Mouse (Mus musculus) frontal cortex, postnatal 14 days (tissue): Measurements from ENCODE around the gene Pcif1.
"Not testable (repeated sequence)": the region's sequence is repeated elsewhere in the genome, so short reads cannot be mapped to it uniquely, and the experiment has no call there.

ENCODE experiments used
- DNase-seq, 2 experiments: peaks; one replicate each; pipeline ENCODE4 v3.0.0; 2022; ENCODE audit warnings: low spot score in 2 of 2

Gene Pcif1

DNA sequence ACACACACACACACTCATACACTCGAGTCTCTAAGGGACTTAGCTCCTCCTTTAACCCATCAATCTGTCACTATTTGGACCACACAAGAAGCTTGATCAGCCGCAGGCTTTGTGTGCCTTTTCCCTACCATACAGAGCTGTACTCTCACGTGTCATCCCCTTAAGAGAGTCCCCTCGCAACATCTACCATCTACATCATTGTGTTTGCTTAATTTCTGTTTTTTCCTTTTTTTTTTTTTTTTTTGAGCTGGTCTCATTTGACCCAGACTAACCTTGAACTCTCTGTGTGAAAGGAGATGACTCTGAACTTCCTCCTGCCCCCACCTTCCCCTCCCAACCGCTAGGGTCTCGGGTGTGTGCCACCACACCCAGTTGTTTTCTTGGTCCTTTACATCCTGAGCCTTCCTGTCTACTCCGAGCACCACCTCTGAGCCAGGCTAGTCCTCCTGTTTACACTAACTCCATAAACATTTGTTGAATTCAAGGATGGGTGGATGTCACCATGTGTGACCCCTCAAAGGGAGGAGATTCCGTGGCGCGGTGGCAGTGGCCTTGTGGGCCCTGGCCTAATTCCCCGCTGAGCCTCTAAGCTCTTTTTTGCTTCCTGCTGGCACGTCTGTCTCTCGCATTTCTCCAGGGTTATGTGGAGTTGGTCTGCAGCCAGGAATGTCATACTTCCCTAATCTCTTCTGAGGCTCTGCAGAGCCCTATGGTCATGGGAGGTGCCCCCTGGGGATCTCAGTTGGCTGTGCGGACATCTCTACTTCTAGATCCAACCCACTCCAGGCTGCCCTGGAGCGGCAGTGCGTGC is 12.2 kb upstream of the Pcif1 start:
- no peak for DNase-seq

DNA sequence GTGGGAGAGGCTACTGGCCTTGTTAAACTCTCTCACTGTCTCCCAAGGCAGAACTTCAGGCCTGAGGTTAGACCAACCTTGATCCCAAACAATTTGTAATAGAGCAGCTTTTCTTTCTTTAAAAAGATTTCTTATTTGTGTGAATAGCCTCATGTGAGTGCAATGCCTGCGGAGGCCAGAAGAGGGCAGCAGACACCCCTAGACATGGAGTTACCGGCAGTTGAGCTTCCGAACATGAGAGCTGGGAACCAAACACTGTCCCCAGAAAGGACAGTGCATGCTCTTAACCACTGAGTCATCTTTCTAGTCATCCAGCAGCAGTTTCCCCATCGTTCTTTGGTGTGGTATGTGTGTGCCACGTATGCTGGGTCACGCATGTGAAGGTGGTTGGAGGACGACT is 11.5 kb upstream of the Pcif1 start:
- no peak for DNase-seq

DNA sequence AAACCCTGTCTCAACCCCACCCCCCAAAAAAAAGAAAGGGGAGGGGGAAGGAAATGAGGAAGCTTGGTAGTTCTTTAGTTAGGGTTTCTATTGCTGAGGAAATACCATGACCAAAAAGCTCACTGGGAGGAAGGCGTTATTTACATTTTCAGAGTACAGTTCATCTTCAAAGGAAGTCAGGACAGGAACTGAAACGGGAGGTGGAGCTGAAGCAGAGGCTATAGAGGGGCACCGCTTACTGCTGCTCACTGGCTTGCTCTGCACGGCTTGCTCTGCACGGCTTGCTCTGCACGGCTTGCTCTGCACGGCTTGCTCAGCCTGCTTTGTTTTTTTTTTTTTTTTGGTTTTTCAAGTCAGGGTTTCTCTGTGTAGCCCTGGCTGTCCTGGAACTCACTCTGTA is 10.6 kb upstream of the Pcif1 start:
- no peak for DNase-seq

DNA sequence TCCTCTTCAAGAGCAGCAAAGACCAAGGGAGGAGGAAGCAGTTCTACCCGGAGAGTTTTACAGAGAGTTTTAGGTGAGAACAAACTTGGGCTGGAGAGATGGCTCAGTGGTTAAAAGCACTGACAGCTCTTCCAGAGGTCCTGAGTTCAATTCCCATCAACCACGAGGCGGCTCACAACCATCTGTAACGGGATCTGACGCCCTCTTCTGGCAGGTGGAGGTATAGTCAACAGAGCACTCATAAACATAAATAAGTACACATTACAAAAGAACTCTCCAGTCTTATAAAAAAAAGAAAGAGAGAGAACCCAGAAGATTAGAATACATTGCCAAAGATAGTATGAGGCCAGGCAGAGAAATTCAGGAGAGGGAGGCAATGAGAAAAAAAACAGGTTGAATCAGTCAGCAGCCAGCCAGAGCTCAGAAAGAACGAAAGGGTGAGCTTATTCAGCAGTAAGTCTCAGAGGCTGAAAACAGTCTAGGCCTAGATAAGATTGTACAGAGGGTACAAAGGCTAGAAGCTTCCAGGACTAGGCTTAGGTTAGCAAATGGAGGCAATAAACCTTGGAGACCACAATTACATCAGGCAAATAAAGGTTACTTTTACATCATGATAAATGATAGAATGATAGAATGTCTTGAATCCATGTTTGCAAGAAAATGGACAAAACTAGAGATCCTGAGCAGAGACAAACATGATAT is 7.4 kb upstream of the Pcif1 start:
- no peak for DNase-seq

DNA sequence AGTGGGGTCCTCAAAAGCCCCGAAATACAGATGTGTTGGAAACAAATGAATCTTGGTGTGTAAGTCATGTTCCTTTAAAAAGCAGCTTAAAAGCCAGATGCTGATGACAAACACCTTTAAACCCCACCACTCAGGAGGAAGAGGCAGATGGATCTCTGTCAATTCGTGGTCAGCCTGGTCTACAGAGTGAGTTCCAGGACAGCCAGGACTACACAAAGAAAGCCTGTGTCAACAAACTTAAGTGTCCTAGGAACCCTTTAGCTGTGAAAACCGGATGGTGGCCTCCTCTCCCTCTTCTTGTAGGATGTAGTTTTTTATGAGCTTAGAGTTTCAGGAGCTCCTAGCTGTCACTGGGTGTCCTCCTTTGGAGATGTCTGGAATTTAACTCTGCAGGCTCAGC is 5.5 kb upstream of the Pcif1 start:
- no peak for DNase-seq

DNA sequence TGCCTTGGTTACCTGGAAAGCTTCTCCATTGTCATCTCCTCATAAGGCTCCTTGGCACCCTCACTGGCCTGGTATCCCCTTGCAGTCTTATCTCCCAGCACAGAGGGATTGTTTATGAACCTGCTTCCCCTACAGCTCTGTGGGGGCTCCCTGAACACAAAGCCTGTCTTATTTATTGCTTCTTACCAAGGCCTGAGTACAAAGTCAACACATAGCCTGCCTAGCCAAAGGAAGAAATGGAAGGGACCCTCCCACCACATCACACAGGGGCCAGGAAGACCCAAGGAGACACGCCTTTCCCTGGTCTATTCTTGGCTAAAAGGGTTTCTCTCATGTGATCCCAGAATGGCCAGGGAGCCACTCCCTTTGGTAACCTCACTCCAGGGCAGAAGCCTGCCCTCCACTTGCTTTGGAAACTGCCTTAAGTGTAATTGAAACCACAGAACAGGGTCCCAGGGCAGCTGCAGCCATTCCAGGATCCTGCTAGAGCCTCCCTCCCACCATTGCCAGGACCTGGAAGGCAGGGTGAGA is 4.8 kb upstream of the Pcif1 start:
- DNase-seq = no peak

DNA sequence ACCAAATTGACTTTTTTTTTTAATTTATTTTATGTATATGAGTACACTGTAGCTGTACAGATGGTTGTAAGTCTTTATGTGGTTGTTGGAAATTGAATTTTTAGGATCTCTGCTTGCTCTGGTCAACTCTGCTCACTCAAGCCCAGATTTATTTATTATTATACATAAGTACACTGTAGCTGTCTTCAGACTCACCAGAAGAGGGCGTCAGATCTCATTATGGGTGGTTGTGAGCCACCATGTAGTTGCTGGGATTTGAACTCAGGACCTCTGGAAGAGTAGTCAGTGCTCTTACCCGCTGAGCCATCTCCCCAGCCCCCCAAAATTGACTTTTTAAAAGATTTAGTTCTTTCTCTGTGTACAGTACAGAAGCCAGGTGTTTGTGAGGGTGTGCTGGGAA is 3.5 kb upstream of the Pcif1 start:
- DNase-seq = not testable (repeated sequence)

DNA sequence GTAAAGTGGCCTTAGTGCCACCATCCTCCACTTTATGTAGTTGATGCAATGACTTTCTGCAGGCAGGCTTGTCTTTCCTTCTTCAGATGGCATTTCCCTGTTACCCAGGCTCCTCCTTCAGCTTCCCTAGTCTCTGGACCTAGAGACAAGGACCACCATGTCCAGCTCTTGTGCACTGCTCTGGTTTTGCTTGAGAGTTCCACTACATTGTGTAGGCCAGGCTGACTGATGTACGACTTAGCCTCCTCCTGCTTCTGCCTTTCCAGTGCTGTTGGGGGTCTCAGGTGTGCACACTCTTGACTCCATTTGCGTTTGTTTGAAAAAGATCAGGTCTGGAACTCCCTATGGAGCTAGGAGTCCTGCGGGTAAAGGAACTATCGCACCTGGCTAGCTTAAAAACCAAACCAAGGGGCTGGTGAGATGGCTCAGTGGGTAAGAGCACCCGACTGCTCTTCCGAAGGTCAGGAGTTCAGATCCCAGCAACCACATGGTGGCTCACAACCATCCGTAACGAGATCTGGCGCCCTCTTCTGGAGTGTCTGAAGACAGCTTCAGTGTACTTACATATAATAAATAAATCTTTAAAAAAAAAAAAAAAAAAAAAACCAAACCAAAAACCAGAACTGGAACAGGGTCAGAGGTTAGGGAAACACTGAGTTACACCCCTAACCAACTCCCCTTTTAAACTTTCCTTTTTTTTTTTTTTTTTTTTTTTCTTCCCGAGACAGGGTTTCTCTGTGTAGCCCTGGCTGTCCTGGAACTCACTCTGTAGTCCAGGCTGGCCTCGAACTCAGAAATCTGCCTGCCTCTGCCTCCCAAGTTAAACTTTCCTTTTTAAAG is 1.5 kb upstream of the Pcif1 start:
- not testable (repeated sequence) for DNase-seq

DNA sequence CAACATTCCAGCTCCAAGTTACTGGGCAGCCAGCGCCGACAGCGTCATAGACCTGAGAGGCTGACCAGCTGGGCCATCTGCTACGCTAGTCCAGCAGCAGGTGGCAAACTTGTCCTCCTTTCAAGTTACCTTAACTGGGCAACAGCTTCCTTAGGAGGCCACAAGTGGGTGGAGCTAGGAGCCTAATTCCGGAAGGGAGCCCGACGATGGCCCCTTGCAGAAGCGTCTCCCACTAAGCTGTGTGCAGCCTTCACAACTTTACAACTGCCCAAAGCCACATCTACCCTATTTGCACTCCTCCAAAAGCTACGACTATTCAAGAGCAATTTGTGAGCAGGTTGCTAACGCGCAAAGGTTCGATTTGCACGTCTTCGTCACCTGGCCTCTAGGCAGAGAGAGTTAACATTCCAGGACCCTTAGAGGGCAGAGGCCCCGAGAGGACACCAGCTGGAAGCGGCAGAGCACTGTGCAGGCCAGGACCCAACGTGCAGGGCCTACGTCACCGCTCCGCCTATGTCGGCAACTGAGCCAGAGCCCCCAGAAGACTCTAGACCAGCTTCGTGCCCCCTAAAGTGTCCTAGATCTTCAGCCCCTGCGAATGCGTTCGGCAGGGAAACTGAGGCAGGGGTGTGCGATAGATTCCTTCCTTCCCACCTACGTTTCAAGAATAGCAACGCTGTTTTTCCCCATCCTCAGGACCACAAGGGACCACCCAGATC is 436 bp upstream of the Pcif1 start:
- DNase-seq = no peak

DNA sequence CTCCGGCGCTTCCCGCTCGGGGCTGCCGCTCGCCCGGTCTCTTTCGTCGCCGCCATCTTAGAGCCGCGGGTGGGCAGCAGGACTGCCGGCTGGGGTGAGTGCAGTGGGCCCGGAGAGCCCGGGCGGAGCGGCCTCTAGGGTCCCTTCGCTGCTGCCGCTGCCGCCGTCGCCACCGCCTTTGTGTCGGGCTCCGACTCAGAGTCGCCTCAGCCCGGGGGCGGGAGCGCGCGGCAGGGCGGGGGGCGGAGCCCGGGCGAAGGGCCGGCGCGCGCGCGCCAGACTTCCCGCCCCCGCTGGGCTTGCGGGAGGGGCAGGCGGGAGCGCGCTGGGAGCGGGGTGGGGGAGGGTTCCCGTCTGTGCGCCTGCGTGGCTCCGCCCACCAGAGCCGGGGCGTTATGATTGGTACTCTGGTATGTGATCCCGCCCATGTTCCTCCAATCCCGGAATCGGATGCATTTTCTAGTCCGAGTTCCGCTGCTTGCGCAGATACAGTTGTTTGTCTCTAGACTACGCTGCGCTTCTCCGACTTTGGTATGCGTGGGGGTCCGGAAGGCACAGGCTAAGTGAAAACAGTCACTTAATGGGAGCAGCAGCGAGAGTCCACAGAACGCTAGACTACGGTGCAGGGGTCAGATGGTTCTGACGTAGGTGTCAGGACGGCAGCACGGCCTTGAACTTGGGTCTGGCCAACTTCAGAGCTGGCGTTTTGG is 619 bp downstream of the Pcif1 start:
- peak; percentile 90 to 91 for DNase-seq

DNA sequence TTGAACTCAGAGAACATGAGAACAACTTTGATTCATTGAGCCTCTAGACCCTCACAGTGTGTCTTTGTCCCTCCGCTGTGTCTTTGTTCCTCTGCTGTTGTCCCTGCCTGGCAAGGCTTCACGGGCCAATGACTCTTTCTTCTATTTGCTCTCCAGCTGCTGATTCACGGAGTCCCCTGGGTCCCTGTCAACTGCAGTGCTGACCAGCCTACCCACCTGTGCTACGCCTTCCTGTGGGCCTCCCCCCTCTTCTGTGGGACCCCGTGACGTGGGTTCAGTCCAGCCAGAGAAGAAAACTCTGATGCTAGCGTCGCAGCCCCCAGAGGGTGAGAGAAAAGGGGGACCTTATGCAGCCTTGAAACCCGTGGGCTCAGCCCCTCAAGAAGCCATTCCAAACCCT is 3.5 kb downstream of the Pcif1 start:
- no peak for DNase-seq

DNA sequence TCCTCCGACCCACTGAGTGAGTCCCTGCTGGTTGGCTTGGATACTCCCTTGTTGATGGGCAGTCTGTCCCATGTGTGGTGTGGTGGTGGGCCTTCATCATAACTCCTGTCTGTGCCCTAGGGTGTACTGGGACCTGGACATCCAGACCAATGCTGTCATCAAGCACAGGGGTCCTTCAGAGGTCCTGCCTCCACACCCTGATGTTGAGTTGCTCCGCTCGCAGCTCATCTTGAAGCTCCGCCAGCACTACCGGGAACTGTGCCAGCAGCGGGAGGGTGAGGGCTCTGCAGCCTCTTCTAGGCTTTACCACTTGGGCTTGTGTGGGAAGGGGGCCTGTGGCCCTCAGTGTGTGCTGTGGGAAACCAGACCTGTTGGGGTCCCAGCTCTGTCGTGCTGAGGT is 6.7 kb downstream of the Pcif1 start:
- peak; percentile 73 to 78 for DNase-seq

DNA sequence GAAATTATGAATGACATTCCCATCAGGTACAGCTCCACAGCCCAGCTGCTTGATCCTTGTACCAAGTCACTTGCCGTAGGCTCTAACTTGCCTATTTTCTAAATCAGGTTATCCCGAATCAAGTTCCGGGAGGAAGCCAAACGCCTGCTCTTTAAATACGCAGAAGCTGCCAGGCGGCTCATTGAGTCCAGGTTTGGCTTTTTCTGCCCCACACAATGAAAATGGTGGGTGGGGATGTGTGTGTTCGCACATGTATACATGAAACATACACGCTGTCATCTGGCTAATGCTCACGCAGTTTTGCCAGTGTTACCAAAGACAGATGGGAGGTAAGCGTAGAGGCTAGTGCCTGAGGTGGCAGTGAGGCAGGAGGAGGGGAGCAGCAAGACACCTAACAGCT is 7.5 kb downstream of the Pcif1 start:
- DNase-seq = no peak

DNA sequence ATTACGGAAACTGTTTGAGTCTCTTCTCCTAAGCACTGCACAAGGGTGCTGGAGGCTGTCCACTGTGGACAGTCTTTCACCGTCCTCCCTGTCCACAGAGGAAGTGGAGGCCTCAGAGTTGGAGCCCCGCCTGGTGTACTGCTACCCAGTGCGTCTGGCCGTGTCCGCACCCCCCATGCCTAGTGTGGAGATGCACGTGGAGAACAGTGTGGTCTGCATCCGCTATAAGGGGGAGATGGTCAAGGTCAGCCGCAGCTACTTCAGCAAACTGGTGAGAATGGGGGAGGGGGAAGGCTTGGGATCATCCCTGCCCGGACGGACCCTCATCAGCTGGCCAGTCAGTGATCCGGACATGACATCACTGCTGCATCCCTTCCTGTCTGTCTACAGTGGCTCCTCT is 9.9 kb downstream of the Pcif1 start:
- no peak for DNase-seq

DNA sequence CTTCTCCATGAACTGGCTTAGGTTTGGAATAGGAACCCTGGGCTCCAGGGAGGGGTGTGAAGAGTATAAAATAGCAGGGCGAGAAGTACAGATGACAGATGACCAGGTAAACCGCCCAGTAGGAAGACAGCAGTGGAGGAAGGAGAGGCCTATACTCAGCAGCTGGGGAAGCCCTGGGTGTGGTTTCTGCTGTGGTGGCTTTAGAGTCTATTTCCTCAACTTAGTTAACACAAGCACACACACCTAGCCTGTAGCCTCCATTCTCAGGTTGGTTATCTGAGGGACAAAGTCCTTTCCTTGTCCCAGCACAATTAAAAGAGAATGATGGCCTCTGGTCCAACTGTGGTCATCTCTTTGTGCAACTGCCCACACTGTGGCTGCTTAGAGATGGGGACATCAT is 10.9 kb downstream of the Pcif1 start:
- no peak for DNase-seq

DNA sequence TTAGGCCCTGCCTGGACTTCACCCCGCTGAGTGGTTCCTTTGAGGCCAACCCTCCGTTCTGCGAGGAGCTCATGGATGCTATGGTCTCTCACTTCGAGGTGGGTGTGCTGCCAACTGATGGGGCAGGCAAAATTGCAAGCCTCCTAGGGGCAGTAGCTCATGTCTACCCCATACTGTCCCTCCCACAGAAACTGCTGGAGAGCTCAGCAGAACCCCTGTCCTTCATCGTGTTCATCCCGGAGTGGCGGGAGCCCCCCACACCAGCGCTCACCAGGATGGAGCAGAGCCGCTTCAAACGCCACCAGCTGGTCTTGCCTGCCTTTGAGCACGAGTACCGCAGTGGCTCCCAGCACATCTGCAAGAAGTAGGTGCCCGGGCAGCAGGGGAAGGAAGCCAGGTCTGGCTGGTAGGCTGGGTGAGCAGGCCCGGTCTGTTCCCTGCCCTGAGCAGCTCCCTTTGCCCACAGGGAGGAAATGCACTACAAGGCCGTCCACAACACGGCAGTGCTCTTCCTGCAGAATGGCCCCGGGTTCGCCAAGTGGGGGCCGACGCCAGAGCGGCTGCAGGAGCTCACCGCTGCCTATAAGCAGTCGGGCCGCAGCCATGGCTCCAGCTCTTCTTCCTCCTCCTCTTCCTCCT is 11.4 kb downstream of the Pcif1 start:
- DNase-seq = no peak

DNA sequence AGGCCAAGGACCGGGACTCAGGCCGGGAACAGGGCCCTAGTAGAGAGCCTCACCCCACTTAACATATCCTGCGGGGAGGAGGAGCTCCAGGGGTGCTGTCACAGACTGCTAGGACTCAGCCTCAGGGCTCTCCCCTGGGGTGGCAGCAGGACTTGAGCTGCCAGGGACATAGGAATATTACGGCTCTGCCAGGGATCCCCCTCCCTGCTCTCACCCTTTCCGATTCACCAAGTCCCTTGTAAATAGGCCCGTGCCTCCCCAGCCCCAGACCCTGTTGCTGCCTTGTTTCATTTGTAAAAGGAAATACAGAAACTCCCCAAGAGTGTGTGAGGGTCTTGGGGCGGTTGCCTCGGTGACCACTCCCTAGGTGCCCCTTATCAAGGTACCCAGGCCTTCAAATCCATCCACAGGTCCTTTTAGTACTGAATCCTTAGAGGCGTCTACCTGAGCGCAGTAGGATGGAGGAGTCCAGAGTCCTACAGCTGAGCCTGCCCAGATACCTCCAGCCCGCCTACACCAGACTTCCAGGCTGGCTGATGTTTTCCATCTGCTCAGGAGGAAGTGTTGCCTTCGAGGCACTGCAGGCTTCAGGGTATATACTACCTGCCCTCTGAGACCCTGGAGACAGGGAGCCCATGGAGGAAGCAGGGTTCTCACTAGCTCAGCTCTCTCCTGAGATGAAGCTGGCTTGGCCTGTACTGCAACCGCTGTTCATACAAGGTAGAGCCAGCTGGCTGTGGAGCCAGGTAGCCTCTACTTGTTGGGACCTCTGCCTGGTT is 12.1 kb downstream of the Pcif1 start:
- no peak for DNase-seq

DNA sequence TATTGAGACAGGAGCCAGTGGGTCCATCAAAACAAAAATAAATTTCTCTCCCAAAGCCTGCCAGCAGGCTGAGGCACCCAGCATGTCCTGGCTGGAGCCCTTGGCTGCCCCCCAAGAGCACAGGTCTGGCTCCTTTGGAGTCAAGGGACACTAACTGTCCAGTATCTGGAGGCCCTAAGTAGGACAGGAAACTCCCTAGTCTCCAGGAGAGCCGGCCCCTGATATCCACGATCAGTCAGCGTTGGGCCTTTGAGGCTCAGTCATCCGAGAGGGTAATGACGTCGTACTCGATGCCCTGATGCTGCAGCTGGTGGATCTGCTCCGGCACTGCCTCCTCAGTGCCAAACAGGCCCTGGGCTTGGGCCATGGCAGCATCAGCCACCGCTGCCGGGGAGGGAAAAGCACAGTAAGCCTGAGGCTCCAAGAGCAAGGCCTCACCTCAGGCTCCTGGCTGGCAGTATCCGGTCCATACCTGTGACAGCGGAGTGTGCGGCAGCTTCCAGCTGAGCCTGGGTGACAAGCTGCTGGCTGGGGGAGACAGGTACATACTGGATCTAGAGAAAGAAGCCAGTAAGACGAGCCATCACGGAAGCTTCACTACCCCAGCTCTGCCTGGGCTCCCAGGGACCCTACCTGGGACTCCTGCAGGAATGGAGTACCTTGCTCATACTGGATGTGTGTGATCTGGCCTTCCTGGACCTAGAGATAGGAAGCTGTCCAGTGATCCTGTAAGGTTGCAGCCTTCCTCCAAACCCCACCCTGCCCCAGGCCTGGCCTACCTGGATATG is 13.0 kb downstream of the Pcif1 start:
- DNase-seq = no peak

DNA sequence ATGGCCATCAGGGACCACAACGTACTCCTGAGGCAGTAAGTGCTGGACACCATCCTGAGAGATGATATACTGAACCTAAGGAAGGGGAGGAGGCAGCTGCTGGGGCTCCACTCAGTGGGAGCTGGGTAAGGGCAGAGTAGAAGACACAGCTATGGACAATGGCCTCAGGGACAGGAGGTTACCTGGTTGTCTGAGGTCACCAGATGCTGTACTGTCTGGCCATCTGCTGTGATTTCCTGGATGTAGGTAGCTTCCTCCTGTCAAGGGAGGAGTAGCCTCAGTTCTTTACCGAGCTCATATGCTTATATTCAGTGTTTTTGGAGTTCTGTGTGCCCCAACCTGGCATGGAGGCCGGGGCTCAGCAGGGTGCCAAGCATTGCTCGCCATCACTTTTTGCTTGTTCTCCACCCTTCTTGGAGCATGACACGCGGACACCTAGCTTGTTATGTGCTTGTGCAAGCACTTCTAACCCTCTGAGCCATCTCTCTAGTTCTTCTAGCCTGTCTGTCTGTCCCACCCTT is 13.7 kb downstream of the Pcif1 start:
- no peak for DNase-seq
